Mouse (Mus musculus) monocyte, adult 2 months (primary cell): ENCODE data around the gene Vmn2r51.
"Not testable (repeated sequence)": the region's sequence is repeated elsewhere in the genome, so short reads cannot be mapped to it uniquely, and the experiment has no call there.

ENCODE experiments used
- DNase-seq, 2 experiments: peaks; one replicate each; pipeline ENCODE4 v3.0.0; 2022; ENCODE audit warnings: low spot score in 2 of 2, low read depth in 1 of 2

The Vmn2r51 gene

DNA sequence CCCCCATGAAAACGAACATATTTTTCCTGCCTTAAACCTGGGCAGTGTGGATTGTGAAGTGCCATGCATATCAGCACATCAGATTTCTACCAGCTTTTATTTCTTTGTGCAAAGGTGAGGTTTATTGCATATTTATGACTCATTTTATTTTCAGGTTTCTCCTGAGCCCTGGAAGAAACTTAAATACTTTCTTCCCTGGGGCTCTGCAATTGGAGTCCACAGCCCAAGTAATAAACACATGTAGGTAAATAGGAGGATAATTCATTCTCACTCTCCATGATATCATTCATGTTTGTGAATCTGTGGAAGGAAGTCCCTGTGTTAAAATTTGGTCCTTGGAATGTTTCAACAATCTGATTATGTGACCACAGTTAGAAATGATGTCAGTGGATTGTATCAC is at the start of gene Vmn2r51:
TSS of gene Vmn2r51 (minus strand) at position 101 of the 400 bp plus-strand sequence.
- DNase-seq, result not testable (repeated sequence)

DNA sequence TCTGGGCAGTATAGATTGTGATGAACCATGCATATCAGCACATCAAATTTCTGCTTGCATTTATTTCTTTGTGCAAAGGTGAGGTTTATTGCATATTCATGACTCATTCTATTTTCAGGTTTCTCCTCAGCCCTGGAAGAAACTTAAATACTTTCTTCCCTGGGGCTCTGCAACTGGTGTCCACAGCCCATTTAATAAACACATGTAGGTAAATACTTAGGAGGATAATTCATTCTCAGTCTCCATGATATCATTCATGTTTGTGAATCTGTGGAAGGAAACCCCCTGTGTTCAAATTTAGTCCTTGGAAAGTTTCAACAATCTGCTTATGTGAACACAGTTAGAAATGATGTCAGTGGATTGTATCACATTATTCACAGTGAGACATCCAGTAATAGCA is 52.3 kb downstream of the Vmn2r51 start, which contains the start of gene Vmn2r50:
TSS of gene Vmn2r50 (minus strand) at position 101 of the 400 bp plus-strand sequence.
- DNase-seq, result not testable (repeated sequence)
